Mouse (Mus musculus) heart, postnatal 0 days (tissue): ENCODE measurements at regions not wholly inside any gene's neighbourhood (a gene's known extent, or its start where the extent isn't known, plus 50 kb on each side); places are given as distances from the start of the nearest gene placed in this dataset.

Source experiments
- ATAC-seq: fragments of 200-750 bp; cut with Nextera tagmentation; 2 replicates; pipeline ENCODE4 v1.8.0; 2017; ENCODE audit warnings: low read depth, moderate number of reproducible peaks, moderate library complexity; ENCODE audit not compliant: insufficient read depth
- DNase-seq: peaks from one replicate; pipeline ENCODE4 v3.0.0-alpha.2; 2016; ENCODE audit warnings: low spot score
- H3K27ac ChIP-seq: fragments of 300-500 bp; sonication (generic); 2 replicates; pipeline ENCODE4 v1.5.1; 2014; ENCODE audit warnings: low read depth, mild to moderate bottlenecking
- H3K27me3 ChIP-seq: fragments of 300-500 bp; sonication (generic); 2 replicates; pipeline ENCODE4 v1.6.1; 2014; ENCODE audit warnings: low read length, mixed read lengths; ENCODE audit not compliant: control insufficient read depth, insufficient read depth
- H3K36me3 ChIP-seq: fragments of 300-500 bp; sonication (generic); replicated peaks from 2 replicates; pipeline ENCODE4 v1.6.1; 2014; ENCODE audit warnings: low read length, mixed read lengths; ENCODE audit not compliant: control insufficient read depth, insufficient read depth
- H3K4me1 ChIP-seq: fragments of 300-500 bp; sonication (generic); 2 replicates; pipeline ENCODE4 v1.6.1; 2014; ENCODE audit warnings: antibody characterized with exemption; ENCODE audit not compliant: control insufficient read depth, insufficient read depth
- H3K4me2 ChIP-seq: fragments of 300-500 bp; sonication (generic); 2 replicates; pipeline ENCODE4 v1.6.1; 2014; ENCODE audit warnings: low read depth, mild to moderate bottlenecking, low read length, moderate library complexity
- H3K4me3 ChIP-seq: fragments of 300-500 bp; sonication (generic); 2 replicates; pipeline ENCODE4 v1.5.1; 2014; ENCODE audit warnings: low read depth, low read length
- H3K9ac ChIP-seq: fragments of 300-500 bp; sonication (generic); replicated peaks from 2 replicates; pipeline ENCODE4 v1.6.1; 2014; ENCODE audit warnings: low read depth, low read length, mixed read lengths
- H3K9me3 ChIP-seq: fragments of 300-500 bp; sonication (generic); replicated peaks from 2 replicates; pipeline ENCODE4 v1.6.1; 2016; ENCODE audit warnings: low read length; ENCODE audit not compliant: control insufficient read depth
- CTCF ChIP-seq: IDR thresholded peaks from 2 replicates; pipeline ENCODE4 v1.5.1; 2016; ENCODE audit warnings: antibody characterized with exemption, control low read depth, low read depth
- EP300 ChIP-seq: IDR thresholded peaks from 2 replicates; pipeline ENCODE4 v1.6.1; 2016; ENCODE audit warnings: antibody characterized with exemption, low read depth
- WGBS: fragments of 180-500 bp; shearing (Covaris S2); extraction: QIAGEN DNeasy Blood & Tissue Kit; methylation state at CpG from one replicate; pipeline ENCODE4 v1.1.7; 2014; 5-methylcytosine and 5-hydroxymethylcytosine counted together

DNA sequence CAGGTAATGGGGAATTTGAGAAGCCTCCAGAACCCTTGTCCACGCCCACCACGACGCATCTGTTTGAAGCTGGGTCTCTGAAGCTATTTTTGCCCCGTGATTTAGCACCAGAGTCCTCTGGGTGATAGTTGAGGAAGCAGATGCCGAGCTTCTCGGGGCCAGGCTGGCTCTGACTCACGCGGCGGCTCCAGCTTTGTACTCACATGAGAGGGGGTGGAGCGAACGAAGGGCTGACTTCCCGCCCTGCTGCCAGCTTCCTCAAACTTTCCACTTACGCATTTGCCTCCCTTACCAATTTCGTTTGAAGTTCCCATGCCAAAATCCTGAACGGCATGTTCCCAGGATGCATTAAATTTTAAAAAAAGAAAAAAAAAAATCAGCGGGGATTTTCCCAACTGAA, 74.1 kb upstream of the Hnrnpa3 start:
- H3K36me3 ChIP-seq = no peaks in the 10 kb centered on the region
- H3K27me3 ChIP-seq = peaks cover 12% of the 10 kb centered on the region
- TF ChIP-seq CTCF (no peak), EP300 (0 out of 2 replicates have a peak, but pooled peaks have one; percentile 20)
- WGBS = under 1% methylated on average over 16 of the region's 16 CpGs
- no peak overlapping the region for H3K27ac ChIP-seq
- ATAC-seq (peak; percentile 91), DNase-seq (peak; percentile 85)
- no peaks in the 10 kb centered on the region for H3K4me1 ChIP-seq
- peak overlapping the region; percentile 31 for H3K4me3 ChIP-seq
- no peaks in the 10 kb centered on the region for H3K9me3 ChIP-seq
- H3K4me2 ChIP-seq = peak overlapping the region; percentile 63
- H3K9ac ChIP-seq = no peak overlapping the region

DNA sequence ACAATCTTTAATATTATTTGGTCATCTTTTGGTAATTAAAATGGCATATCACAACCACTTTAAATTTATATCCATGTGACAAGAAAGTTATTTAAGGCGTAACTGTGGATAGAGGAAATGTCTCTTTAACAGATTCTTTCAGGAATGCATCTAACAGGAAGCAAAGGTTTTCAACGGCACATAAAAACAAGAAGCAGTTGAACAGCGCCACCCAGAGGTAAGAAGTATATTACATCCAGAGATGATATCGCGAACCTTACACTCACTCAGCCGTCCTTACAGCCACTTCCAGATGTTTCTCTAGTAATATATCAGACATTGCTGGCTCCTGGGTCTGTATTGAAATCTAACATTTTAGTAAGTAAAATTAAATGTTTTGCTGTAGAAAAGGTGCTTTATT, 70.5 kb upstream of the Hnrnpa3 start:
- no peak overlapping the region for H3K4me3 ChIP-seq
- peaks cover 29% of the 10 kb centered on the region for H3K27me3 ChIP-seq
- TF ChIP-seq EP300 = no peak
- peak; percentile 90 for TF ChIP-seq CTCF
- DNase-seq (peak; percentile 81), ATAC-seq (no peak)
- H3K9me3 ChIP-seq = no peaks in the 10 kb centered on the region
- H3K4me1 ChIP-seq = no peaks in the 10 kb centered on the region
- no peak overlapping the region for H3K9ac ChIP-seq
- H3K36me3 ChIP-seq = no peaks in the 10 kb centered on the region
- H3K27ac ChIP-seq = no peak overlapping the region
- WGBS = 4% methylated on average over 6 of the region's 6 CpGs
- H3K4me2 ChIP-seq = no peak overlapping the region

DNA sequence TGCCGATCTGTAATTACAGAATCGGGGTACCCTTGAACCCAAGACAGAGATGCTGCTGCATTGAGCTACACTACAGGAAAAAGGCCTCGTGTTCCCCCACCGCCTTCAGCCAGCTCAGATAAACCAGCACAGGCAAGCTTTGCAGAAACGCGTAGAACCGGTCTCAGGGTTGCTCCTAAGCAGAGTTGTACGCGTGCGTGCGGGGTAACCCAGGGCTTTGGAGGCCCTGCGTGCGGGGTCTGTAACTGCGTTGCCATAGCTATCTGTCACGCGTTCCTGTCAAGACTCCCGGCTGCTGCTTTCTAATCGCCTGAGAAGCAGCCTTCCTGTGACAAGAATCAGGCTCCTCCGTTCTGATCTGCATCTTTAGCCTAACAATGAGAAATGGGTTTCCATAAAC, 69.6 kb upstream of the Hnrnpa3 start:
- Histone ChIP-seq H3K27ac (no peak overlapping the region), H3K4me3 (peak overlapping the region; percentile 23), H3K9me3 (no peaks in the 10 kb centered on the region), H3K9ac (no peak overlapping the region), H3K36me3 (no peaks in the 10 kb centered on the region), H3K4me2 (peak overlapping the region; percentile 37), H3K4me1 (no peaks in the 10 kb centered on the region), H3K27me3 (peaks cover 29% of the 10 kb centered on the region)
- no peak for ATAC-seq
- no peak for TF ChIP-seq CTCF
- 6% methylated on average over 19 of the region's 19 CpGs for WGBS
- no peak for DNase-seq

DNA sequence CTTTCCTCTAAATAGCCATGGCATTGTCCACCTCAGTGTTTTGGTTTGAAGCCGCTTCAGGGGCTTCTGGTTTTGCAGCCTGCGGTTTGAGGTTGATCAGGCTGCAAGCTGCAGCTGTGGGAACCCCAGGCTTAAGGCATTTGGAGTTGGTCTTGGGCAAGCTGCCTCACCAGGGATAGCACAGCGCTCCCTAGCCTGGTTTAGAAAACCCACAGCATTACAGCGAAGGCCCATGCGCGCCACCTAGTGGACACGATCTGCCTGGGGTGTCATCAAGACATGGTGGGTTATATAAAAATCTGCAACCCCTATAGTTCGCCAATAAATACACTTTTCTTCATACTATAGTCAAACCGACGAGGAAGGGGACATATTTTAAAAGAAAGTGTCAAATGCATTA, 68.9 kb upstream of the Hnrnpa3 start:
- Histone ChIP-seq H3K27me3 (peaks cover 29% of the 10 kb centered on the region), H3K9ac (no peak overlapping the region)

DNA sequence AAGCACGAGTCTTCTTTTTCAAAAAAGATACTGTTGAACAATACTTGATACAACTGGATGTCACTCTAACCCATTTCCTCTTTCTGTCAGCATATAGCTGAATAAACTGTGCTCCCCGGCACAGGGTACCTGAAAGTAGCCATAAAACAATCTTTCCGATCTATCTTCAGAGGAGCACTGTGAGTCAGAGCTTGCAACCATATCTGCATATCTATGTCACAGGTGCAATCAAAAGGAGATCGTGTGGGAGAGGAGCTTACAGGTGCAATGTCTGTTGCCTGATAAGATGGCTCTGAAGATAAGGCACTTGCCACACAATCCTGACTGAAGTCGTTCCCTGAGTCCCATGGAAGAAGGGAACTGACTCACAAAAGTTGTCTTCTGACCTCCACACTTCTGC, 58.5 kb upstream of the Hnrnpa3 start:
- ATAC-seq (no peak), DNase-seq (no peak)
- H3K4me2 ChIP-seq = no peak overlapping the region
- H3K36me3 ChIP-seq = no peaks in the 10 kb centered on the region
- no peaks in the 10 kb centered on the region for H3K4me1 ChIP-seq
- no peak overlapping the region for H3K9ac ChIP-seq
- H3K9me3 ChIP-seq = no peaks in the 10 kb centered on the region
- no peak overlapping the region for H3K4me3 ChIP-seq
- no peak overlapping the region for H3K27ac ChIP-seq
- 58% methylated on average over 5 of the region's 5 CpGs for WGBS
- TF ChIP-seq CTCF (no peak), EP300 (no peak)
- H3K27me3 ChIP-seq = no peaks in the 10 kb centered on the region

More for the DNA sequence above, 68.9 kb upstream of the Hnrnpa3 start:
- WGBS = 8% methylated on average over 10 of the region's 10 CpGs
- DNase-seq = peak; percentile 67
- TF ChIP-seq EP300 (no peak), CTCF (peak; percentile 98)
- Histone ChIP-seq H3K4me1 (no peaks in the 10 kb centered on the region), H3K36me3 (no peaks in the 10 kb centered on the region), H3K4me2 (peak overlapping the region; percentile 37), H3K9me3 (no peaks in the 10 kb centered on the region), H3K27ac (no peak overlapping the region), H3K4me3 (peak overlapping the region; percentile 23; the same call in 1 of the 2 replicates)
- ATAC-seq = peak; percentile 68; the same call in 1 of the 2 replicates

DNA sequence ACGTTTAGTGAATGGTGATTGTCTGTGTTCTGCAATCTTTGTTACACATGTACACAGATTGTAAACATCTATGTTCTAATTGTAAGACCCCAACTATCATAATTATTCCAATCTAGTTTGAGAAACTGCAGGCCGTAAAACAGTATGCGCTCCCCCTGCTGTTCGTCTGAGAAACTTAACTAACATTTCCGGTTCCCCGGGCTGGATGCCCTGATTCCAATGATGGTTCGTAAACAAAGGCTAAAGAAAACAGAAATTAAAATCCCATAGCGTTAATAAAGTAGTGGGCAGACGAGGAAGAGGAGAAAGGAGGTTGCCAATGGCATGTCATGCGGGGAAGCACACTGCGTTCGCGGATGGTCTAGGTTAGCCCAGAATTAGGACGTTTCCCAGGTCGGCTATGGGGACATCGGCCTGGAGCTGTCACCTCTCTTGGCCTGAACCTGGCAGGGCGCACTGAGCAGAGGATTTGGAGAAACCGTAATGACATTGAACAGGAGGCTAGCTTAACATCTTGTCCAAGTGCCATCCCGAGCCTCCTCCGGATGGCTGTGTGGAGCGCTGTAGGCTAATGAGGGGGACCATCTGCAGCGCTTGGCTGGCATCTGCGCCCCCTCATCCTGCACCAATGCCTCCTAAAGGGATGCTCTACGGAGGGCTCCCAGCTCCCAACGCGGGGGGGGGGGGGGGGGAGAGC, 55.7 kb upstream of the Hnrnpa3 start:
- TF ChIP-seq EP300 = no peak
- peak; percentile 52 for TF ChIP-seq CTCF
- no peaks in the 10 kb centered on the region for H3K36me3 ChIP-seq
- no peak for ATAC-seq
- H3K4me1 ChIP-seq = no peaks in the 10 kb centered on the region
- peak; percentile 41 for DNase-seq
- H3K4me2 ChIP-seq = peak overlapping the region; percentile 64
- WGBS = 13% methylated on average over 25 of the region's 26 CpGs
- H3K27me3 ChIP-seq = no peaks in the 10 kb centered on the region
- H3K27ac ChIP-seq = no peak overlapping the region
- H3K9me3 ChIP-seq = no peaks in the 10 kb centered on the region
- peak overlapping the region; percentile 46 for H3K4me3 ChIP-seq
- peak overlapping the region; percentile 52 for H3K9ac ChIP-seq
